Comparison of ENCODE assay signal across 11 mouse cellular contexts in genomic region chr2:52211358-52211899, GRCm38 (mm10).
A peak's percentile ranks its signal among the peaks of the same experiment; 100 is the strongest.
DNase-seq lines count a peak whose midpoint lies in the region; ATAC-seq and TF ChIP-seq lines count a peak whose summit lies in the region.
"Had no signal": no experiment of that assay in that cellular context is flagged by ENCODE, and none has a peak within 500 bp of the region (broad histone marks: within the 10 kb centered on the region; RNA-seq: fewer than 3 reads in every experiment).

No protein-coding gene starts in this region.

- peak; percentile 59 for TF ChIP-seq EP300 in lung, postnatal 0 days (IDR thresholded peaks at IDR 0.05)

- no peak overlapping the region for H3K9ac ChIP-seq in forebrain, postnatal 0 days
- no peak overlapping the region for H3K9ac ChIP-seq in forebrain, embryonic 14.5 days (ENCODE audit: low read length)
- no peak overlapping the region for H3K9ac ChIP-seq in liver, embryonic 16.5 days (ENCODE audit: low read depth, low read length)
- no peak overlapping the region for H3K9ac ChIP-seq in lung, postnatal 0 days (replicated peaks; ENCODE audit: low read depth)
- H3K9ac ChIP-seq: neural tube, embryonic 13.5 days had no signal

- H3K4me2 ChIP-seq in forebrain, postnatal 0 days (ENCODE audit: low read depth) = no peak overlapping the region
- H3K4me2 ChIP-seq in forebrain, embryonic 14.5 days (ENCODE audit: low read length) = no peak overlapping the region
- H3K4me2 ChIP-seq in liver, embryonic 16.5 days (ENCODE audit: low read depth, low read length) = no peak overlapping the region
- H3K4me2 ChIP-seq in lung, postnatal 0 days (replicated peaks; ENCODE audit: low read depth, low read length) = no peak overlapping the region
- H3K4me2 ChIP-seq: neural tube, embryonic 13.5 days had no signal

- TF ChIP-seq CTCF in forebrain, postnatal 0 days (IDR thresholded peaks at IDR 0.05; ENCODE audit: low read depth) = no peak
- TF ChIP-seq CTCF in lung, postnatal 0 days (IDR thresholded peaks at IDR 0.05) = no peak

- no peaks in the 10 kb centered on the region for H3K36me3 ChIP-seq in forebrain, postnatal 0 days (ENCODE audit: insufficient read depth)
- no peaks in the 10 kb centered on the region for H3K36me3 ChIP-seq in forebrain, embryonic 14.5 days (ENCODE audit: control insufficient read depth, insufficient read depth, low read length)
- no peaks in the 10 kb centered on the region for H3K36me3 ChIP-seq in liver, embryonic 16.5 days (ENCODE audit: control insufficient read depth, insufficient read depth)
- no peaks in the 10 kb centered on the region for H3K36me3 ChIP-seq in lung, postnatal 0 days (ENCODE audit: insufficient read depth, low read length)
- H3K36me3 ChIP-seq: neural tube, embryonic 13.5 days had no signal

- no peak for DNase-seq in forebrain, postnatal 0 days
- DNase-seq in forebrain, embryonic 14.5 days (ENCODE audit: low spot score) = no peak
- DNase-seq in liver = no peak
- DNase-seq in cerebellum, adult 9-11 months = peak; percentile 75
- peak; percentile 80 for DNase-seq in lung, postnatal 0 days (ENCODE audit: low spot score)
- DNase-seq in T-cell, adult 2 months (ENCODE audit: low spot score) = no peak
- DNase-seq: heart, adult 2 months; right cerebral cortex, postnatal 4 days had no signal

- H3K27ac ChIP-seq in forebrain, postnatal 0 days (ENCODE audit: low read depth, low read length) = 0 out of 2 replicates have a peak overlapping the region, but pooled peaks have one; percentile 3
- H3K27ac ChIP-seq in forebrain, embryonic 14.5 days (ENCODE audit: low read depth, low read length) = no peak overlapping the region
- no peak overlapping the region for H3K27ac ChIP-seq in liver, embryonic 16.5 days (ENCODE audit: low read length)
- H3K27ac ChIP-seq in lung, postnatal 0 days (ENCODE audit: low read length) = no peak overlapping the region
- H3K27ac ChIP-seq: heart, adult 2 months; neural tube, embryonic 13.5 days had no signal

- peaks cover 5% of the 10 kb centered on the region; the same call in 1 of the 2 replicates for H3K4me1 ChIP-seq in forebrain, postnatal 0 days (ENCODE audit: insufficient read depth)
- H3K4me1 ChIP-seq in forebrain, embryonic 14.5 days (ENCODE audit: control insufficient read depth, insufficient read depth, low read length) = no peaks in the 10 kb centered on the region
- H3K4me1 ChIP-seq in liver, embryonic 16.5 days (ENCODE audit: control insufficient read depth, low read depth, low read length) = no peaks in the 10 kb centered on the region
- H3K4me1 ChIP-seq in lung, postnatal 0 days (ENCODE audit: insufficient read depth, low read depth, low read length) = no peaks in the 10 kb centered on the region

- no peaks in the 10 kb centered on the region for H3K27me3 ChIP-seq in forebrain, postnatal 0 days (ENCODE audit: insufficient read depth, low read length)
- H3K27me3 ChIP-seq in forebrain, embryonic 14.5 days (replicated peaks; ENCODE audit: control insufficient read depth, insufficient read depth, low read length) = no peaks in the 10 kb centered on the region
- no peaks in the 10 kb centered on the region for H3K27me3 ChIP-seq in liver, embryonic 16.5 days (ENCODE audit: control insufficient read depth, insufficient read depth, low read depth, low read length)
- no peaks in the 10 kb centered on the region for H3K27me3 ChIP-seq in lung, postnatal 0 days (replicated peaks; ENCODE audit: insufficient read depth, low read length)
- H3K27me3 ChIP-seq: neural tube, embryonic 13.5 days had no signal

- no peak; the same call in 1 of the 2 replicates for ATAC-seq in forebrain, postnatal 0 days
- ATAC-seq in forebrain, embryonic 14.5 days = no peak
- peak; percentile 35; the same call in 1 of the 2 replicates for ATAC-seq in liver, embryonic 16.5 days (ENCODE audit: low read depth)
- peak; percentile 85 for ATAC-seq in lung, postnatal 0 days
- no peak for ATAC-seq in CD4-positive, CD25-positive, alpha-beta regulatory T cell, adult 4 months

- H3K4me3 ChIP-seq in forebrain, postnatal 0 days (ENCODE audit: low read depth, low read length) = no peak overlapping the region
- no peak overlapping the region for H3K4me3 ChIP-seq in forebrain, embryonic 14.5 days (ENCODE audit: low read depth, low read length)
- H3K4me3 ChIP-seq in liver, embryonic 16.5 days (ENCODE audit: low read depth, low read length) = no peak overlapping the region
- H3K4me3 ChIP-seq in lung, postnatal 0 days (ENCODE audit: low read depth, low read length) = no peak overlapping the region
- H3K4me3 ChIP-seq: heart, adult 2 months; neural tube, embryonic 13.5 days had no signal

- WGBS in forebrain, postnatal 0 days = 58% methylated on average over 5 of the region's 5 CpGs
- WGBS in forebrain, embryonic 14.5 days = 78% methylated on average over 5 of the region's 5 CpGs
- 55% methylated on average over 5 of the region's 5 CpGs for WGBS in liver, embryonic 16.5 days (ENCODE audit: insufficient replicate concordance)
- WGBS in lung, postnatal 0 days = 41% methylated on average over 5 of the region's 5 CpGs

- no peaks in the 10 kb centered on the region for H3K9me3 ChIP-seq in forebrain, postnatal 0 days (ENCODE audit: low read length)
- no peaks in the 10 kb centered on the region for H3K9me3 ChIP-seq in forebrain, embryonic 14.5 days (replicated peaks; ENCODE audit: control insufficient read depth, low read length)
- H3K9me3 ChIP-seq in liver, embryonic 16.5 days (replicated peaks; ENCODE audit: control insufficient read depth, low read length) = no peaks in the 10 kb centered on the region
- no peaks in the 10 kb centered on the region for H3K9me3 ChIP-seq in lung, postnatal 0 days (ENCODE audit: low read length)
- H3K9me3 ChIP-seq: neural tube, embryonic 13.5 days had no signal

Comparison
In these comparisons a context has a peak if more than half of its experiments do, and no peak if none do; other contexts are left out.
1. ATAC-seq: peak in liver, embryonic 16.5 days (single experiment) and lung, postnatal 0 days (single experiment); none in forebrain, postnatal 0 days (single experiment), forebrain, embryonic 14.5 days (single experiment) and CD4-positive, CD25-positive, alpha-beta regulatory T cell, adult 4 months (single experiment).
2. DNase-seq: peak in cerebellum, adult 9-11 months (single experiment) and lung, postnatal 0 days (single experiment); none in forebrain, postnatal 0 days (single experiment), forebrain, embryonic 14.5 days (single experiment), liver (single experiment) and T-cell, adult 2 months (single experiment).